Mouse (Mus musculus) left cerebral cortex, adult 9 months (tissue): ENCODE data around the gene Mvb12b.

ENCODE experiments used
- DNase-seq, 2 experiments: peaks; one replicate each; pipeline ENCODE4 v3.0.0; 2022; ENCODE audit warnings: low spot score in 2 of 2

Mvb12b gene

DNA sequence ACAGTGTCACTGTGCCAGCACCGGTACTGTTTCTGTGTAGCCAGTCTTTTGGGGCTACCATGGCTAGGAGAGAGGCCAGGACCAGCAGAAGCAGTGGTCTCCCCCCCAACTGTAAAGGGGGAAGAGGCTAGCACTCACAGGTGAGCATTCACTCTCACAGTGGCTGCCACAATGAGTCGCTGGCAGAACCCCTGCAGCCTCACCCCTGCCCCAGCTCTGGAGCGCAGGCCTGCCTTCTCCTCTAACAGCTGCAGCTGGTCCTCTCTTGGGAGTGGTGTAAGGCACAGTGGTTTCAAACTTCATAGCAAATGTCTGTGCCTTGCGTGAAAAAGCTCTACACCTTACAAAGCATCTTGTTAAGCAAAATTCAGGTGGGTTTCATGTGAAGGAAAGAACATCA, 70.7 kb downstream of the Mvb12b start:
- no peak for DNase-seq

DNA sequence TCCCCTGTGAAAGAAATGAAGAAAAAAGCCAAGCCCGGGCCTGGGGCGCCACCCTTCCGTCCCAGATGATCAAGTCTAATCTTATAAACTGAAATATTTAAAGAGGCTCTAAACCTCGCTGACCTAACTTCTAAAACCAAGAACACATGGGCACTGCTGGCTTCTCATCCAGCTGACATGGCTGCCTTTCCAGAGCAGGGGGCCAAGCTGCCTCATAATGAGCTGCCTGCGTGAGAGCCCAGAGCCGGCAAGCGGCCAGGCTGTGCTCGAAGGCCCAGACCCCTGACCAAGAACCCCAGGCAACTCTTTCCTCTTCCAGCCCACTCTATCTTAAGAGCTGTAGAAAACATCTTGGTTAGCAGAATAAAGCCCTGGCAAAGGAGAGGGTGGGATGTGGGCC, 73.2 kb downstream of the Mvb12b start:
- no peak for DNase-seq

DNA sequence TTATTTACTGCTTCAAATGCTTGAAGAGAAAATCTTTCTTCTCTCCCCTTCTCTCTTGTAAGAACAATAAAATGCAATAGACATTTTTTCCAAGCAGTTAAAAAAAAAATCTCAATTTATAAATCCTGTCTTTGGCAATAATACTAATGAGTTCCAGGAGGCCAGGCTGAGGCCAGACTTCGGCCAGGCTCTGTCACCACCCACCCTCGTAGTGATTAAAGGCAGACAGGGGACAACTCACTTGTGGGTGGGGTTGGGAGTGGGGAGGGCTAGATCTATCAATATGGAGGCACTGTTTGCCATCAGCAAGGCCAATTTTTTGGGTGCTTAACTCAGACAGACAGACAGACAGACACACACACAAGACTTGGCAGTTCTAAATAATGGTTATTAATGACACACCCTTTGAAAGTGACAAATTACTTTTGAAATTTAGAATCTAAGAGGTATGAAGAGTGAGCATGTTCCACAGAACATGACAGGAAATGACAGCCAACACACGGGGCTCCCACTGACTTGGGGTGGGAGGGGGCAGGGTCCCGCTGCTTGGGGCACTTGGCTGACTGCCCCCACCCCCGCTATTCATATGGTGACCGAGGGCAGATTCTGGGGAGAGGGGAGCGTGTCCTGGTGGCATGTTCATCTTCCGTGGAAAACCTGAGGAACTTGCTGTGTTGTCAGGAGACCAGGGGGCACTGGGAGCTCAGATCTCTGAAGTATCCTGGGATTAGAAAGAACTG, 74.1 kb downstream of the Mvb12b start:
- DNase-seq: no peak

DNA sequence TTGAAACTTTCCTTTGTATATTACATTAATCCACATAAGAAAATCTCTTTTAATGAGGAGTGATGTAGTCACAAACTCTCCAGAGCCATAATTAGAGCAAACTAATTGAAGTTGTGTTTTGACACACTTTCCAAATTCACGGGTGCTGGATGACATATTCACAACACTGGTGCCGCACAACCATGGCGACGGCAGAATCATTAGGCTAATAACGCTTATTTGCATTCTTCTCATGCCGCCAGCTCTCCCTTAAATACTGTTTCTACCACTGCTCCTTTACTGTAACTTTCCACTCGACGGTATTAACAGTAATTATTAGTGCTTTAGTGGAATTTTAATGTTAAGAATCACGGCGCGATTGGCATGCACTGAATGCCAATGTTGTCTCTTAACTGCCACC, 74.8 kb downstream of the Mvb12b start:
- DNase-seq: no peak

DNA sequence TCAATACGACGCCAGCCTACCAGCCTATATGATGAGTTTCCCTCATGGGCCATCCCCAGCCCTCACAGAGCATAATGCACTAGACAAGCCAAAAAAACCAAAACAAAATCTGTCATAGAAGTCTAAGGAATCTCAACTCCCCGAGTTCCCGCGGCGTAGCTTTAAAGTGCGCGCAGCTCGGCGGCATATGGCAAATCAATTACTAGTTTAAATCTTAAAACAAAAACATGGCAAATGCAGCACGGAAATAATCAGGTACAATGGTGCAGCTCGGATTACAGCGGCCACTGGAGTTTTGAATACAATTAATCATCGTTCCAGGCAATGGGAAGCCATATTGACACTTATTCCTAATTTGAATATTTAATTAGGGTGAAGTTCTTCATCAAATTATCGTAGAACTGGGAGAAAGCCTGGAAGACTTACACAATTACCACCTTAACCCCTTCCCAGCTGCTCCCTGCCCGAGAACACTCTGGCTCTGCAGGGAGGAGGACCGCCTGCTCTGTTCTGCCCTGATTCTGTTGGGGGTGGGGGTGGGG, 76.3 kb downstream of the Mvb12b start:
- no peak for DNase-seq

DNA sequence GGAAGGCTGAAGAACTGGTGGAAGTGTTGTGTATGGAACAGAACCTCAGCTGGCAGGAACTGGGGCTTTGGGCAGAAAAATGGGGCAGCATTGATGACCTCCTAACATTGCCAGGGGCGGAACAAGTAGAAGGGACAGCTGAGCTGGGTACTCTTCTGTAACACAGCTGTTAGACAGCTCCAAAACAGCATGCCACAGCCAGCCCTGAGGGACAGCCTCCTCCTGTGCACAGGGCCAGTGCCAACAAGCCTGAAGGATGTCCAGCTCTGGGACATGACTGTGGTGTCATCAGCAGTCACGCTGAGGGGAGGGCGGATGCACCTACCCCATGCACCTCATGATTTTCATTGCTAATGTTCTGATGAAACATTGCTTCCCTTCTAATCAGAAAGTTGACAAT, 78.7 kb downstream of the Mvb12b start:
- no peak for DNase-seq

DNA sequence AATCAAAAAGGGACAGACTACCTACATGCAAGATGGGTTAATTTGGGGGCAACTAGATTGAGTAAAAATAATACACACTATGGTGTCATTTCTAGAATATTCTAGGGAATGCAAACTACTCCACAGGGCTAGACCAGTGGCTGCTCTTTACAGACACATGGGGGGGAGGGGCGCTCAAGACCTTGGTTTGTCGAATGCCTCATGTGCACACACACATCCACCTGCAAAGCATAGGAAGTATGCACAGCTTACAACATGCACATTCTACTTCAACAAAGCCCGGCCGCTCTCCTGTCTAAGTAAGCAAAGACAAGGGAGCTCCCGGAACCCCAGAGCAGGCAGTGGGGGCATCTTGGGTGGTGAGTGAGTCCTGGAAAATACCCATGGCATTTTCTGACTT, 79.7 kb downstream of the Mvb12b start:
- DNase-seq: no peak

DNA sequence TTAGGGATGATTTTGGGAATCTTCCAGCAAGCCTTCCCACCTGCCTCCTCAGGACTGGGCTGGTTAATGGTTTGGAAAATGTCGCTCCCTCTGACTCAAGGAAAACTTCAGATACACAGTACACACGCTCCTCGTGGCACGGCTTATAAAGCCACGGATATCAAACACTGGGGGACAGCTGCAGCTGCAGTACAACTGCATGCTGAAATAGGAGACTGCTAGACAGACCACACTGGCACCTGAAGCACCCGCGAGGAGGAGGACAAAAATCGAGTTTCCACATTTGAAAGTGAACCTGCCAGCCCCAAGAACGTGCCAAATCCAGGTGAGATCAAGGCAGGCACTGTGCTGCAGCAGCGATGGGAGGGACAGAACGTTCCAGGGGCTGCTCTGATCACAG, 82.1 kb downstream of the Mvb12b start:
- no peak for DNase-seq

DNA sequence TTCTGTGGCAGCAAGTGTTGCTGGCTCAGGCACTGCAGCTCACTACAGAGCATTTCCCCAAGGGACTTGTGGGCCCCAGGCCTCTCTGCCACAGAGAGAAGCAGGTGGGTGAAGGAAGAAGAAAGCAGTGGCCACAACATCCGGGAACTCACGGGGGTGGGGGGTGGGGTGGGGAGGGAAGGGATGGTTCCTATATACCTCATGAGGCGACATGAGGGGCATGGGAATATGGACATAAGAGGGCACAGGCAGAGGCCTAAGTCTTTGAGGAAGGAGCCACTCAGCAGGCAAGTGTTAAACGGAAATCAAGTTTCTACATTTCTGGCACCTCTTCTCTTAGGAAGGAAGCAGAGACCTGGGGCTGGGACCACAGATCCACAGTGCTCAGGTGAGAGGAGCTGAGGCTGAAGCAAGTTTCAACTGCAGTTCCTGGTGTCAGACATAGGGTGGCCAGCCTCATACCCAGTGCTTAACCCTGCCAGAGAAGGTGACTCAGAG, 84.0 kb downstream of the Mvb12b start:
- no peak for DNase-seq

DNA sequence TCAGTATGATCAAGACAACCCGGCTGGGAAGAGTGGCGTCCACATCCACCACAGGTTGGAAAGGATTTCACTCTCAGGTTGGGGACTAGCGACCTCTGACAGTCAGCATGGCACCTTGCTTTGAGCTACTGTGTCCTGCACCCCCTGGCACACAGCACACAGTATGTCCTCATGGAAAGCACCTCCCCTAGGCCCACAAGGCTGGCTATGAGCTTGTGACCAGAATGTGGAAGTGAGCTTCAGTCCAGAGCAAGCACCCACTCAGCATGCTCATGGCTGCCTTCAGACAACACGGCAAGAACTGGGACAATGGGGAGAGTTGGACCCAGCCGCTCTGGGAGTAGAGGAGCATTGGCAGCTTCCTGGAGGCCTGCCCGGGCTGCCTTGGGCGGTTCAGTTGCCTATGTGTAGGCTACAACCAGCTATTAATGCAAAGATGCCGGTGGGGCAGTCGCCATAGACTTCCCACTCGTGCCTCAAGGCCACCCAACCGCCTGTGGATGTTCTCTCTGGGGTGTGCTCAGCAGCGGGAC, 84.6 kb downstream of the Mvb12b start:
- no peak for DNase-seq

DNA sequence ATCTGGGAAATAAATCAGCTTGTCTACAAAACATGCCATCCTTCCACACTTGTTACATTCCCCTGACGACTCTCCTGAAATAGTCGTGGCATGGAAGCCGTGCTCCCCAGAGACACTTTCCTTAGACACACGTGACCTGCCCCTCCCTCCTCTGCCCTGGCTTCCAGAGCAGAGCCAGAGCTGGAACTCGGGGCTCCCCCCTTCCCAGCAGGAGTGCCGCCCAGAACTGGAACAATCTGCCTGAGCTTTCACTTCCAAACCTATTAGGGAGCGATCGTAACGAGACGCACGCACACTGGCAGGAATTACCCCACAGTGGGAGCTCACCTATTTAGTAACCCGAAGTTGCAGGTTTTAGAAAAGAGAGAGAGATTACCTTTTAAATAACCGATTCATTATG, 86.0 kb downstream of the Mvb12b start:
- no peak for DNase-seq

DNA sequence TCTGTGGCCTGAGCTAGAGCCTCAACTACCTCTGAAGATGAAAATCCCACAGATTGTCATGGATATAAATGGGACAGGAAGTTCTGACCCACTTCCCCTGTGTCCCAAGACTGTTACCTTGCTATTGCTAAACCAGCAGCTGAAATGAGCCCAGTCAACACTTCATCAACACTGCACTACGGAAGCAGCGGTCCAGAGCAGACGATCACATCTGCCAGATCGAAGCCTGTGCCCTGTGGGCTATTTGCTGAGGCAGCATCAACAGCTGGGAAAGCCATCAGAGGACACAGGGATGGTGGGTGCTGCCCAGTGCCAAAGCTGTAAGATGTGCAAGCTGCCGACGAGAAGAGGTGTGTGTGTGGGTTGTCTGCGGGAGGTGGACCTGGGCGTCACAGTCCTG, 86.4 kb downstream of the Mvb12b start:
- no peak for DNase-seq

DNA sequence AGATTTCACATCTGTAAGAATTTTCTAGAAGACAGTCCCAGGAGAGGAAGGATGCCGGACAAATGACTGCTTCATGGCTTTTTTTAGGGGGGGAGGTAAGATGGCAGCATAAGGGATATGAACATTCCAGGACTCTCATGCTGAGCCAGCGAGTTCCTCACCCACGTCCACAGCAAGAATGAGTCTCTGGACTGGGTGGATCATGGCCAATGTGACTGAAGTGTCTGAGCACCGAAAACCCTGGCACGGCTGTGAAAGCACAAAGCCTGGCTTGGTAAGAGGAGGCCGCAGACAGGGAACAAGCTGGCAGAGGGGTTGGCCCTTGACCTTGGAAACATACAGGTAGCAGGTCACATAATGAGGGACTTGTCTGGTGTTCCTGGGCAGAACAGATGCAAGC, 87.5 kb downstream of the Mvb12b start:
- no peak for DNase-seq

DNA sequence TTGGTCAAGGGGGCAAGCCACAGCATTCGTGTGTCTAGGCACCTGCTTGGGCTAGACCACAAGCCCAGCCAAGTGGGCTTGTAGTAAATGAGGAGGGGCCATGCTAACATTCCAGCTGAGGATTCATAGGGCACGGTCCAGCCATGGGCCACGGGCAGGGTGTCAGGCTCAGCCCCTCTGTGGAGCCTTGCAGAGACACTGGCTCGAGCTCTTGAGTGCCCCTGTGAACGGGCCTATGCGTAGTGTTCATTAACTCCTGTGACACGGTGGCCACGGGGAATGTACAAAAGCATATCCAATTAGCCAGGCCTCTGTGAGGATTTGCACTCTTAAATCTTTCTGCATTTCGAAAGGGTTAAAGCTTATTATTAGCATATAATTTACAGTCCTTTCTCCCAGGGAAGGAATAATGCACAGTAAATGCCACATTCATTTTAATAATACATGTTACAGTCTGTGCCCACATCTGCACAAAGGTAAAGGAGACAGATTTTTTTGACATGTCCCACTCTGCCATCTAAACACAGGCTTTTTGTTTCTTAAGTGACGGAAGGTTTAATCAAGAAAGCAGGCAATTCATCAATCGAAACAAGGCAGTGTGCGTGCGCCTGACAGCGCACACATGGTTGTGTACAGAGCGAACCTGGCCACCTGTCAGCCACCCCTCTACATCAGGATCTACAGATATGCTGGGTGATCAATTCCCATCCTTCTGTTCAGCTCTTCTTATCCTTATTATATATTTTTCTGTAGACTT, 91.9 kb downstream of the Mvb12b start:
- DNase-seq: no peak

DNA sequence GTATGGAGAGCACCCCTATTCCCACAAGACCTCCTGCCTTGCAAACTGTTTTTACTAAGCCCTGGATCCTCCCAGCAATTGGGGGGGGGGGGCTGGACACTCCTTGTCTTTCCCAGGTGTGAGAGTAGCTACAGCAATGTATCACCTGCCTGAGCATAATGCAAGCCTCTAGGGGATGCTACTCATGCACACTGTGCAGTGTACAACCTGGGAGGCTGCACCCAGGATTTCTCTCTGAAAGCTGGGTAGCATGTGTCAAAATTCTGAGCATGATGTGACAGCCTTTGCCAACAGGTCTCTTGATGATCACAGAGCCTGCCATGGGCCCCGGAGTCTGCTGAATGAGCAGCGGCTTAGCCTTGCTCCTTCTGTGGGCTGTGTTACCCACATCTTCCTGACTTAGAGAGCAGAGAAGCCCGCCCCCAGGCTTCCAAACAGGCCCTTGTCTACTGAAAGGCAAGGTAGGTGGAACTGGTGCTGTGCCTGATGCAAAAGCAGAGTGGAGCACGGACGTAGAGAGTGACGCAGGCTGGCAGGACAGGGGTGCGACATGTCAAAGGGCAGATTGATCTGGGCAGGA, 92.7 kb downstream of the Mvb12b start:
- DNase-seq: peak; percentile 67

DNA sequence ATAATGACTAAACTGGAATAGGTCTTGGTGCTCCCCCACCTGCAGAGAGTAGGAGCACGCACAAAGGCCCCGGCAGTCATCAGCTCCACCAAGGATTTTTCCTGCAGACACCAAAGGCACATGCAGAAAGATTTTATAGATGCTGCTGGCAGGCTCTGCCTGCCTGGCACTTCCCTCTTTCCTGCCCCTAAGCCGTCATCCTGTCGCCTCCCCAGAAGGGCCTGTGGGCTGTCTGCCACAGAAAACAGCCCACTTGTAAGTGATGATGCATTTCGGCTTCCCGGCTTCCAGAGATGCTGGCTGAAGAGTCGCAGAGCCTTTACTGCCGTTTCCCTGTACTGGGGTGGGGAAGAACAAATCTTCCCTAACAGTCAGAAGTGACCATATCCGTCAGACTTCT, 93.3 kb downstream of the Mvb12b start:
- peak; percentile 72 to 82 for DNase-seq

DNA sequence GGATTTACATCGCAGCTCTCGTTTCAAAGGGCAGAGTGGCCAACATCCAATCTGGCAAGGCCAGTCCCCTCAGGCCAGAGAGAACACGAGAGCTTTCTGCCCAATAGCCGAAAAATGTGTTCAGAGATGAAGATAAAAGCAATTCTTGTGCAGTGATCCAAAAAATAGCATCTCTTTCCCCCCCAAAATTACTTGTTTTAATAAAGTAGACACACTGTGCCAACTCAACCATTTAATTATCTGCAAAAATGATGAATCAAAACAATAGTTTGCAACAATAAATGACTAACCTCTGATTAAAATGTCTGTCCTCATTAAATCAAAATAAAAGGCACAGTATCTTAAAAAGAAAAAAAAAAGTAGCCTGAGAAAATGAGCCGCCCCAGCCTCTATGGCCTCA, 97.4 kb downstream of the Mvb12b start:
- no peak for DNase-seq

DNA sequence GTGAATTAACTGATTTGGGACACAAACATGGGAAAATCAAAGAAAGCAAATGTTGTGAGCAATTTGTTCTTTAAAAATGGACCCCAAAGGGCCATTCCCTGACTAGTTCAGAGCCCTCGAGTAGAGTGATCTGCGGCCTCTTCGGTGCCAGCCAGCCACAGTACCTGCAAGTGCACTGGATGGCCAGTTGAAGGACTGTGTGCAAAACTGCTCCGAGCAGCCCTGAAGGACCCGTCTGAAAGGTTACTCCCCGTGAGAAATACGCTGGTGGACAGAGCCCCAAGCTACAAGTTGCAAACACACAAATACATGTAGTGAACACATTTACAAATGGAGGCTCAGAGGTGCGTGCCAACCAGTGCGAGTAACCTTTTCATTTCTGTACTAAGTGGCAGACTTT, 98.0 kb downstream of the Mvb12b start:
- no peak for DNase-seq

DNA sequence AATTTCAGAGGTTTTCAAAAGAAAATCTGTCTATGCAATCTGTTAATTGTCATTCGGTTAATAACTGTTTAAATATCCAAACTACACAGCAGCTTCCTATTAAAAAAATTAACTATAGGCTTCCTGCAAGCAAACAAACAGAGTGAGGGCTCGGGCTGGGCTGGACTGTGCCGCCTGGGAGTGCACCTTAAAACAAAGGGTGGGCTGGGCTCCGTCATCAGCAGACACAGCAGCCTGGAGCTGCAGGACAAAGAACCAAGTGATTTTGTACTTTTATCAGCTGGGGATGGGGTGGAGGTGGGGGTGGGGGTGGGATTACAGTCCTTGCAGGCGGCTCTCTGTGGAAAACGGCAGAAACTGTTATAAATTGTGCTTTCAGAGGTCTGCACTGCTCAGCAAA, 98.5 kb downstream of the Mvb12b start:
- no peak for DNase-seq

DNA sequence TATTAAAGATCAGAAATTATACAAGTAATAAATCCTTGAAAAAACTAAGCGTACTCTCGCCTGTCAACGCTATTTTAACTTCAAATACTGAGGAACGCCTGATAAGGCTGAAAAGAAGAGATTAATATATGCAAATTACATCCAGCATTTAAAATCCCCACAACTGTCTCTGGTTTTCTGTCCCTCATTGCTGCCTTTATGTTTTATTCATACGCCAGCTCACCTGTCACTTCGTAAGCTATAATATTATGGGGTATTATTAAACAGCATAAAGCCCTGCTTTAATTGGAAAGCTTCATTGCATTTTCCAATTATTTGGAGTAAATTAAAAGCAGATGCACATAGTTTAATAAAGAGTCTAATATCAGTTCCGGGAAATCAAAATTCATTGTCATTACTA, 98.9 kb downstream of the Mvb12b start:
- DNase-seq: no peak

DNA sequence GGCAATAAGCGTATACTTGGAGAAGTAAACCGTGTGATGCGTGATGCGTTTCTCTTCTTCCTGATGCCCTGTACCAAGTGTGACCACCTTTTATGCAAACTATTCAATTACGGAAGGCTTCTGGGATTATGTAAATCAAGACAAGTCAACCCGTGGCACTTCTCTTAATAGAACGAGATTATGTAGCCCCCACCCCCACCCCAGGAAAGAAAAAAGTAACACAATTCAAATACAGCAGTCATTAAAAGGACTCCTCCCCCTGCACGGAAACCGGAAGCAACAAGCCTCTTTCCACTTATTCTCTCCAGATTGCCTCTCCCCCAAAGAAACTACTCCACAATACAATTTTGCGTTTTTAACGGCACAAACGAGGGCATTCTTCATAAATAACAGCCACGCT, 99.6 kb downstream of the Mvb12b start:
- DNase-seq: no peak

DNA sequence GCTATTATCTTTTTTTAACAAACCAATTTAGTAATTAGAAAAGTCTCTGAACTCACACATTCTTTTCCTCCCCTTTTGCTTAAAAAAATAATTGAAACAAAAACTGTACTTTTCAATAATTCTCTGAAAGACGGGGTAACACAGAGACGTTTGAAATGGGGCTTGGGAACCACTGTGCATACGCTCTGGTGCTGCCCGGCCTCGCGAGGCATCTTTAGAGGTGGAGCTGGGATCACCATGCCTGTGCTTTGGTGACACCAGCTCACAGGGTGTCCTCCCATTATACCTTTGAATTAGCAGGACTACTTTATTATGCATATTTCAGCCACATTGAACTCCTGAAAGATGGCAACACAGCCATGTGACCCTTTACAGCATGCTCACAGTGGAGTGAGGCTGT, 101.7 kb downstream of the Mvb12b start:
- no peak for DNase-seq
